Mouse (Mus musculus) embryonic stem cell, embryonic (primary cell): ENCODE measurements around the gene Stam.

Experiments
- CTCF ChIA-PET, 4 experiments: fragments of 300-600 bp in 2 of 4; fragments of 350-600 bp in 2 of 4; sonication (Branson Sonifier 250); formaldehyde crosslinking; loops; one replicate each; lab custom pipeline; 2022; ENCODE audit warnings: inconsistent platforms in 2 of 4; lab: Charles Lee
- POLR2A ChIA-PET, 4 experiments: fragments of 300-600 bp in 2 of 4; fragments of 350-600 bp in 2 of 4; sonication (Branson Sonifier 250); formaldehyde crosslinking; loops; one replicate each; lab custom pipeline; 2022; ENCODE audit warnings: antibody characterized with exemption in 4 of 4, inconsistent platforms in 1 of 4; lab: Charles Lee

Gene Stam

GRCm38 (mm10) chr2:14073362-14074220, at the start of gene Stam:
Stam (plus strand) TSS chr2:14074098.
- CTCF ChIA-PET = no interaction called here
- POLR2A ChIA-PET = interaction anchor here in 3 of 4 experiments (0.6 to 2.4 kb wide), 20 partner anchors 10 to 803 kb away, joined by 3 to 15 read pairs (median 4); partner anchors contain the start of gene Hacd1 (in 2 of the 3)

DNA sequence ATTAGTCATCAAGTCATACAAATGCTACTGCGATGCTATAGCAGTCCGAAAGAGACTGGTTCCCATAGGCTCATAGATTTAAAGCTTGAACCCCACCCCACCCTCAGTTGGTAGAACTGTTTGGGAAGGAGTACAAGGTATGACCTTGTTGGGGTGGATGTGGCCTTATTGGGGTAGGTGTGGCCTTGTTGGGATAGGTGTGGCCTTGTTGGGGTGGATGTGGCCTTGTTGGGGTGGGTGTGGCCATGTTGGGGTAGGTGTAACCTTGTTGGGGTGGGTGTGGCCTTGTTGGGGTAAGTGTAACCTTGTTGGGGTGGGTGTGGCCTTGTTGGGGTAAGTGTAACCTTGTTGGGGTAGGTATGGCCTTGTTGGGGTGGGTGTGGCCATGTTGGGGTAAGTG, 32.6 kb upstream of the Stam start:
- POLR2A ChIA-PET = interaction anchor here in 2 of 4 experiments (1.4 to 2.1 kb wide), 3 partner anchors 14 to 32 kb away, joined by 3 to 6 read pairs (median 3); partner anchors contain the start of genes Hacd1 (in 1 of the 2) and Stam (in 1 of the 2)
- CTCF ChIA-PET = no interaction called here

DNA sequence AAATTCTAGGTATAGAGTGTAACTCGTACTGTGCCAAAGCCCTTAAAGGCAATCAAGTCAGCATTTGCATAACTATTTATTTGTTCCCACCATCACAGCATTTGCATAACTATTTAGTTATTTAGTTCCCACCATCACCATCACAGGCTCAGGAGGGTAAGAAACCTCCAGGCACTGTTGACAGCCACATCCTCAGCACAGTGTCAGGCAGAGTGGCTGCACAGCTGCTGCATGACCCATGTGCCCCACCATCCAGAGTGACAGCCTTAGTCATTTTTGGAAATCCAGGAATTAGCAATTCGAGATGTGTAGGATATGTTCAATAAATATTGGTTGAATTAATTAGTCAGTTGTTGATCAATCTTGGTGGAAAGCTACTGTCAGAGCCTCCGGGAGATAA, 30.9 kb upstream of the Stam start:
- ChIA-PET CTCF (interaction anchor here in 1 of 4 experiments (1.1 kb wide), 1 partner anchor 252 kb away, joined by 3 read pairs; no protein-coding TSS in a partner anchor), POLR2A (interaction anchor here in 2 of 4 experiments (0.5 to 0.7 kb wide), 2 partner anchors 13 to 107 kb away, joined by 3 to 4 read pairs; partner anchors contain the start of gene Hacd1 (in 1 of the 2))

GRCm38 (mm10) chr2:14043577-14044170, 30.2 kb upstream of the Stam start:
- ChIA-PET POLR2A (interaction anchor here in 2 of 4 experiments (0.5 to 0.7 kb wide), 2 partner anchors 13 to 107 kb away, joined by 3 to 4 read pairs; partner anchors contain the start of gene Hacd1 (in 1 of the 2)), CTCF (interaction anchor here in 1 of 4 experiments (1.1 kb wide), 1 partner anchor 252 kb away, joined by 3 read pairs; no protein-coding TSS in a partner anchor)

- CTCF ChIA-PET = interaction anchor here in 3 of 4 experiments (0.5 to 3.6 kb wide), 4 partner anchors 247 to 504 kb away, joined by 3 to 17 read pairs (median 5); partner anchors contain the start of gene Trdmt1 (in 1 of the 3)
- POLR2A ChIA-PET = no interaction called here
Measured at GRCm38 (mm10) chr2:14048381-14048780, 25.5 kb upstream of the Stam start.

DNA sequence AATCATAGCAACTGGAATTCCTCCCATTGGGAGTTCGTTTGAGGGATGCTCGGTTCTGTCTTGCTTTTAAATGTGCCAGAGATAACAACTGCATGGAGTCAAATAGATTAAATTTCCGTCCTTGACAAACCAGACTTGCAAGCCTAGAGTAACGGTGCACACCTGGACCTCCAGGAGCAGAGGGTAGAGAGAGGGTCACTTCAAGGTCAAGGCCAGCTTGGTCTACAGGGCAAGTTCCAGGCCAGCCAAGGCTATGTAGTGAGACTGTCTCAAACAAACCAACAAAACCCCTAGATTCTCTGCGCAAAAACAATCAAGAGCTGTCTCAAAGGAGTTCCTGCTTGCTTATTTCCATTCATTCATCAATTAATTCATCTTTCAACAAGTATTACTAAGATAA, 25.1 kb upstream of the Stam start:
- ChIA-PET CTCF (interaction anchor here in 2 of 4 experiments (0.9 to 3.6 kb wide), 3 partner anchors 246 to 504 kb away, joined by 3 to 17 read pairs (median 7); partner anchors contain the start of gene Trdmt1 (in 1 of the 2)), POLR2A (no interaction called here)

- CTCF ChIA-PET = no interaction called here
- POLR2A ChIA-PET = no interaction called here
Measured at GRCm38 (mm10) chr2:14053618-14054017, 20.3 kb upstream of the Stam start.

DNA sequence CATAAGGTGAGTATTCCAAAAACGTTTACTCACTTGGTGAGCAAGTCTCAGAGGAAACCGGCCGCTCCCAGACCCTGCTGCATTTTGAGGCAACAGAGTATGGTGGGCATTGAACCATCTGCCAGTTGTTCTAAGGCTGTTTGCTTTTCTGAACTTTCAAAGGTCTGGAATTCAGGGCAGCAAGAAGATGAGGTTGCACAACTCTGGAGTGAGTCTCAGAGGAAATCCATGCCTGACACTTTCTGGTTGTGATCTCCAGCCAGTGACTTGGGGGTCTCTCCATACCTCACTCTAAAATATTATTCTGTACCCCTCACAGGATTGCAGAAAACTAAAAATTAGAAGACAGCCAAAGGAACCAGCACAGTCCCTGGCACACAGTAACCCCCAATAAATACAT, 19.7 kb upstream of the Stam start:
- ChIA-PET POLR2A (no interaction called here), CTCF (no interaction called here)

DNA sequence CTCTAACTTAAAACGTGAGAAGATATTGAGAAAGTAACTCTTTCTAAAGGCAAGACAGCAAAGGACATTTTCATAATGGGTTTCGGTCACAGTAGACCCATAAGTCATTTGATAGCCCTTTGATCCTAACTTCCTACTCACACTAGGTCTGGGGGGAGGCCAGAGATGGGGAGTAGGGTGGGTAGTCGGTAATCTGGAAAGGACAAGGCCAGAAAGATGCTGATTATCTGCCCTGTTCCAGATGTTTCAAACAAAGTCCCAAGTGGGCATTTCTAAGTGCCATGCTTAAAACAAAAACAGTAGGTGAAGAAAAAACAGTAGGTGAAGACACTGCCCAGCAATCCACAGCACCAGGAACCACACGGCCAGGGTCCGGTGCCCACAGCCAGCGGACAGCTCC, 19.2 kb upstream of the Stam start:
- POLR2A ChIA-PET = interaction anchor here in 1 of 4 experiments (0.6 kb wide), 1 partner anchor 18 kb away, joined by 6 read pairs; the partner anchor contains the start of gene Stam
- CTCF ChIA-PET = interaction anchor here in 2 of 4 experiments (0.5 to 1.0 kb wide), 2 partner anchors 131 to 241 kb away, joined by 3 read pairs; no protein-coding TSS in a partner anchor

GRCm38 (mm10) chr2:14055168-14055565, 18.7 kb upstream of the Stam start:
- CTCF ChIA-PET = interaction anchor here in 2 of 4 experiments (0.5 to 1.0 kb wide), 2 partner anchors 131 to 240 kb away, joined by 3 read pairs; no protein-coding TSS in a partner anchor
- POLR2A ChIA-PET = interaction anchor here in 1 of 4 experiments (0.6 kb wide), 1 partner anchor 18 kb away, joined by 6 read pairs; the partner anchor contains the start of gene Stam

GRCm38 (mm10) chr2:14055566-14056331, 18.1 kb upstream of the Stam start, which contains the start of gene Hacd1:
Hacd1 (minus strand) TSS chr2:14056135.
- ChIA-PET POLR2A (interaction anchor here in 3 of 4 experiments (0.8 to 1.2 kb wide), 7 partner anchors 12 to 99 kb away, joined by 3 to 6 read pairs (median 4); no protein-coding TSS in a partner anchor), CTCF (interaction anchor here in 1 of 4 experiments (1.0 kb wide), 1 partner anchor 240 kb away, joined by 3 read pairs; no protein-coding TSS in a partner anchor)

DNA sequence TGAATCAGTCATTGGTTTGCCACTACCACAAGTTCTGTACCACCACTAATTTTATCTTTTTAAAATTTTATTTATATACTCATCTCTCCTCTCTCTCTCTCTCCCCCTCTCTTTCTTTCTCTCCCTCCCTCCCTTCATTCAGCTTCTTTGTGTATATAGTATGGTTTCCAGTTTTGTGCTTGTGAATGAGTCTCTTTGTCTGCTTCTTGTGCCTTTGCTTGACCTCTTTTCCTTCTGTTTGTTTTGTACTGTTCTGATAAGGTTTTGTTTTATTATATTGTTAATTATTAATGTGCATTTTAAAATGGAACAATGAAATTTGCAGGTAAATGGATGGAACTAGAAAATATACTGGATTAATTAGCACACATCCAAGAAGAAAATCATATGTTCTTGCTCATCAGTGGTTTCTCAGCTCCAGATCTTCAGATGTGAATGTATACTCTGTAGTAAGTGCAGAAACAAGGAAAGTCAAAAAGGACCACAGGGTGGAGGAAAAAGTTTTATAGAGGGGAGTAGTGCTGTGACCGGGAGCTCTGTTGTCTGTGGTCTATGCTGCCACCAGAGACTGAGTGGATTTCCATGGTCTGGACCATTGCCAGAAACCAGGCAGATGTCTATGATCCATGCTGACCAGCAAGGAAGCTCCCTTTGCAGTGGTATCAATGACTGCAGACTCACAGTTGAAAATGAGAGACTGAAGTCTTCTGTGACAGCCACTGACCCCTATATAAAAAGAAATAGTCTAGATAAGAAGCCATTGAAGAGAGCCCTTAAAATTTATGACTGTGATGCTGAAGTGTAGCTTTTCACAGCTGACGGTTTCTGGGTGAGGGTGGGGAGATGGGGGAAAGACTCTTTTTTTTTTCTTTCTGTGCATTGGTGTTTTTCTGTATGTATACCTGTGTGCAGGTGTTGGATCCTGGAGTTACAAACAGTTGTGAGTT, 7.9 kb upstream of the Stam start:
- CTCF ChIA-PET = no interaction called here
- POLR2A ChIA-PET = interaction anchor here in 1 of 4 experiments (0.6 kb wide), 1 partner anchor 107 kb away, joined by 3 read pairs; no protein-coding TSS in a partner anchor

DNA sequence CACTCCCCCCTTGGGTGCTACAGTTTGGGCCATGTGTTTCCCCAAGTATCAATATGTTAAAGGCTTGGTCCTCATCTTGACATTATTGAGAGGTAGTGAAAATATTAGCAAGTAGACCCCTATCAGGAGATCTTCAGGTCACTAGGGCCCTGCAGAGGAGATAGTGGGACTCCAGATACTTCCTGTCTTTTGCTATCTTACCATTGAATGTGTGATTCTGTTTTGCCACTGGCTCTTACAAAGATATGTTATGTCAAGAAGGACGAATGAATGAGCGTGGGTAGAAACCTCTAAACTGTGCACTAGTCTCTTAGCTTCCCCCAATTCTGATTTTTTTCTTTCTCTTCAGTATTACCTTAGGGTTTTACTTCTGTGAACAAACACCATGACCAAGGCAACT, 4.9 kb upstream of the Stam start:
- CTCF ChIA-PET = no interaction called here
- POLR2A ChIA-PET = no interaction called here

DNA sequence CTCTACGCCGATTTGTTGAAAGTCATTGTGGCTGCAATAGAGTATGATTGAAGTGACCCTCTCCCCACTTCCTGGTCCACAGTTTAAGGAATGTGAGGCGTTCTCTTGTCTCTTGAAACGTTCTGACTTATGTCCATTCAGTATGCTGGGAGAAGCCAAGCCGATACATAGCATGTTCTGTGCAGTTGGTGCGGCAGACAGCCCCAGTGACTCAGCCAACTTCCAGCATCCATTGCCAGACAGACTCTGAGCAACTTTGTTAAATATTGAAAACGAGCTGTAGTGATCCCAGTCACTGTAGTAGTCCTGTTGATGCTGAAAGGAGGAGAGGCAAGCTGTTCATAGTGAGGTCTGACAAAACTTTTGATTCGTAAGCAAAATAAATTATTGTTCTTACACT, 3.4 kb upstream of the Stam start:
- CTCF ChIA-PET = no interaction called here
- POLR2A ChIA-PET = interaction anchor here in 1 of 4 experiments (0.9 to 1.2 kb wide), 3 partner anchors 10 to 219 kb away, joined by 3 read pairs; no protein-coding TSS in a partner anchor

GRCm38 (mm10) chr2:14073008-14073361, 913 bp upstream of the Stam start:
- POLR2A ChIA-PET = interaction anchor here in 3 of 4 experiments (0.6 to 2.4 kb wide), 19 partner anchors 9 to 803 kb away, joined by 3 to 15 read pairs (median 4); partner anchors contain the start of gene Hacd1 (in 2 of the 3)
- CTCF ChIA-PET = no interaction called here

DNA sequence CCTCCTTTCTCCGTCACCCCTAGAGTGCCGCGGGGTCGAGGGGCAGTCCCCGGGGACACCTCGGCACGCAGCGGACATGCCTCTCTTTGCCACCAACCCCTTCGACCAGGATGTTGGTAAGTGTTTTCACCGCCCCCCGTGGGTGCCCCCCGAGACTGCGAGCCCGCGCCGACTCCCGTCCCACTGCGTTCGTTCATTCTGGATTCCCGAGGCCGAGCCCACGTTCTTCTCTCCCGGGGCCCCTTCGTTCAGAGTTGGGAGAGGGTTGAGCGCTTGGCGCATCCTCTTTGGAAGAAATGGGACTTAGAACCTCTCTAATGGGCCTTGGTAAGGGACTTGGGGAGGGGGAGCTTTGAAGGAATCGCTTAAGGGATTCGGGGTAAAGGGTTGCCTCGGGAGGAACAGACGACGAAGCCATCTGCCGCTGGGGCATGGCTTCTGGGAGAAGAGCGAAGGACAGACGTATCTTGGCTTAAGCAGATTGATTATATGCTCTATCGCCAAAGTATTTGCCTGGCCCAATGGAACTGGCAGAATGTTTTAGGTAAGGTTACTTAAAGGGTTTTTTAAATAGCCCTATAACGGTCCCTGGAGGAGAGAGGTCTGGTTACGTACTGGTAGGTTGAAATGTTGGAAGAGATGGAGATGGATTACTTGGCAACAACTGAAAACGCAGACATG, 463 bp downstream of the Stam start:
- ChIA-PET CTCF (no interaction called here), POLR2A (interaction anchor here in 1 of 4 experiments (1.1 to 2.4 kb wide), 3 partner anchors 14 to 804 kb away, joined by 3 to 15 read pairs (median 4); no protein-coding TSS in a partner anchor)
